Mouse (Mus musculus) erythroblast, embryonic 14.5 days (primary cell): Measurements from ENCODE around the gene Rbm34. TPM values are rescaled to one million over a fixed set of nuclear protein-coding genes. Genes with fewer than 3 reads are reported as not detected.

Experiments used
- H3K27me3 ChIP-seq: 2 replicates; pipeline ENCODE4 v1.6.1; 2012; ENCODE audit warnings: inconsistent platforms; ENCODE audit not compliant: control insufficient read depth
- H3K36me3 ChIP-seq: 2 replicates; pipeline ENCODE4 v1.6.1; 2012; ENCODE audit warnings: mild to moderate bottlenecking, inconsistent platforms; ENCODE audit not compliant: control insufficient read depth
- H3K4me1 ChIP-seq: 2 replicates; pipeline ENCODE4 v1.6.1; 2012; ENCODE audit warnings: inconsistent platforms; ENCODE audit not compliant: control insufficient read depth
- H3K4me3 ChIP-seq: replicated peaks from 2 replicates; pipeline ENCODE3; 2012; ENCODE audit warnings: moderate library complexity, mild to moderate bottlenecking, inconsistent platforms
- H3K9me3 ChIP-seq: 2 replicates; pipeline ENCODE4 v1.6.1; 2012; ENCODE audit warnings: low read length, inconsistent platforms, mixed read lengths; ENCODE audit not compliant: control insufficient read depth
- GATA1 ChIP-seq: IDR thresholded peaks from 2 replicates; pipeline ENCODE4 v1.6.1; 2012; ENCODE audit warnings: low read length, inconsistent platforms, mixed read lengths
- TAL1 ChIP-seq: IDR thresholded peaks from 3 replicates; pipeline ENCODE4 v1.6.1; 2012; ENCODE audit warnings: low read length, inconsistent platforms, mixed read lengths
- polyA plus RNA-seq: library from polyadenylated mRNA; stranded (reverse); fragments of >175 nt; gene quantifications from 2 replicates; pipeline ENCODE4 v1.2.3, GENCODE M21; 2012

Rbm34 gene
- polyA plus RNA-seq, 1 experiment, result 0.36 TPM

- H3K9me3 ChIP-seq, result no peaks in the 10 kb centered on the region
- H3K36me3 ChIP-seq, result no peaks in the 10 kb centered on the region
- peaks cover 11% of the 10 kb centered on the region for H3K4me1 ChIP-seq
- no peak overlapping the region for H3K4me3 ChIP-seq
- H3K27me3 ChIP-seq, result peaks cover 23% of the 10 kb centered on the region
- TF ChIP-seq GATA1 (no peak), TAL1 (no peak)
Observed at GRCm38 (mm10) chr8:126978028-126978427, 7.2 kb upstream of the Rbm34 start.

- Histone ChIP-seq H3K9me3 (no peaks in the 10 kb centered on the region), H3K4me3 (no peak overlapping the region), H3K36me3 (no peaks in the 10 kb centered on the region), H3K27me3 (peaks cover 23% of the 10 kb centered on the region), H3K4me1 (peaks cover 11% of the 10 kb centered on the region)
- no peak for TF ChIP-seq GATA1
- TF ChIP-seq TAL1, result no peak
Observed at GRCm38 (mm10) chr8:126976608-126977348, 5.9 kb upstream of the Rbm34 start.

GRCm38 (mm10) chr8:126975706-126976105 is 4.8 kb upstream of the Rbm34 start:
- no peak for TF ChIP-seq GATA1
- no peak for TF ChIP-seq TAL1
- Histone ChIP-seq H3K9me3 (no peaks in the 10 kb centered on the region), H3K4me1 (peaks cover 17% of the 10 kb centered on the region), H3K4me3 (no peak overlapping the region), H3K36me3 (no peaks in the 10 kb centered on the region), H3K27me3 (peaks cover 23% of the 10 kb centered on the region)

- Histone ChIP-seq H3K4me1 (peaks cover 25% of the 10 kb centered on the region), H3K27me3 (peaks cover 18% of the 10 kb centered on the region), H3K4me3 (no peak overlapping the region), H3K36me3 (no peaks in the 10 kb centered on the region), H3K9me3 (no peaks in the 10 kb centered on the region)
- no peak for TF ChIP-seq GATA1
- TF ChIP-seq TAL1, result no peak
Observed at GRCm38 (mm10) chr8:126974511-126974910, 3.6 kb upstream of the Rbm34 start.

- Histone ChIP-seq H3K4me3 (no peak overlapping the region), H3K27me3 (peaks cover 12% of the 10 kb centered on the region), H3K36me3 (peaks cover 6% of the 10 kb centered on the region), H3K9me3 (no peaks in the 10 kb centered on the region), H3K4me1 (peaks cover 32% of the 10 kb centered on the region)
- TF ChIP-seq TAL1, result no peak
- no peak for TF ChIP-seq GATA1
Observed at GRCm38 (mm10) chr8:126973686-126974265, 2.9 kb upstream of the Rbm34 start.

GRCm38 (mm10) chr8:126972649-126973048 is 1.8 kb upstream of the Rbm34 start:
- Histone ChIP-seq H3K4me1 (peaks cover 35% of the 10 kb centered on the region), H3K4me3 (no peak overlapping the region), H3K9me3 (no peaks in the 10 kb centered on the region), H3K27me3 (peaks cover 6% of the 10 kb centered on the region), H3K36me3 (peaks cover 14% of the 10 kb centered on the region)
- no peak for TF ChIP-seq TAL1

GRCm38 (mm10) chr8:126972102-126972501 is 1.2 kb upstream of the Rbm34 start:
- peaks cover 35% of the 10 kb centered on the region for H3K4me1 ChIP-seq
- peaks cover 5% of the 10 kb centered on the region for H3K27me3 ChIP-seq
- no peak overlapping the region for H3K4me3 ChIP-seq
- TF ChIP-seq GATA1, result no peak
- no peak for TF ChIP-seq TAL1
- peaks cover 20% of the 10 kb centered on the region for H3K36me3 ChIP-seq
- no peaks in the 10 kb centered on the region for H3K9me3 ChIP-seq

- no peak for TF ChIP-seq TAL1
- no peak for TF ChIP-seq GATA1
Observed at GRCm38 (mm10) chr8:126971314-126971664, 418 bp upstream of the Rbm34 start.

GRCm38 (mm10) chr8:126969546-126969945 is 1.3 kb downstream of the Rbm34 start:
- TF ChIP-seq TAL1 (no peak), GATA1 (no peak)
- Histone ChIP-seq H3K27me3 (no peaks in the 10 kb centered on the region), H3K9me3 (no peaks in the 10 kb centered on the region), H3K4me3 (no peak overlapping the region), H3K4me1 (peaks cover 35% of the 10 kb centered on the region), H3K36me3 (peaks cover 43% of the 10 kb centered on the region)

More at GRCm38 (mm10) chr8:126971314-126971664, 418 bp upstream of the Rbm34 start:
- Histone ChIP-seq H3K36me3 (peaks cover 27% of the 10 kb centered on the region), H3K4me3 (peak overlapping the region; percentile 94), H3K4me1 (peaks cover 35% of the 10 kb centered on the region), H3K27me3 (peaks cover 2% of the 10 kb centered on the region; the same call in 1 of the 2 replicates), H3K9me3 (no peaks in the 10 kb centered on the region)
